Mouse (Mus musculus): Measurements from ENCODE around the gene Lad1. TPM values are rescaled to one million over a fixed set of nuclear protein-coding genes. Genes with fewer than 3 reads are reported as not detected.

Gene Lad1
- total RNA-seq, 2 experiments from 2014 or later = 1.1 to 1.5 TPM

DNA sequence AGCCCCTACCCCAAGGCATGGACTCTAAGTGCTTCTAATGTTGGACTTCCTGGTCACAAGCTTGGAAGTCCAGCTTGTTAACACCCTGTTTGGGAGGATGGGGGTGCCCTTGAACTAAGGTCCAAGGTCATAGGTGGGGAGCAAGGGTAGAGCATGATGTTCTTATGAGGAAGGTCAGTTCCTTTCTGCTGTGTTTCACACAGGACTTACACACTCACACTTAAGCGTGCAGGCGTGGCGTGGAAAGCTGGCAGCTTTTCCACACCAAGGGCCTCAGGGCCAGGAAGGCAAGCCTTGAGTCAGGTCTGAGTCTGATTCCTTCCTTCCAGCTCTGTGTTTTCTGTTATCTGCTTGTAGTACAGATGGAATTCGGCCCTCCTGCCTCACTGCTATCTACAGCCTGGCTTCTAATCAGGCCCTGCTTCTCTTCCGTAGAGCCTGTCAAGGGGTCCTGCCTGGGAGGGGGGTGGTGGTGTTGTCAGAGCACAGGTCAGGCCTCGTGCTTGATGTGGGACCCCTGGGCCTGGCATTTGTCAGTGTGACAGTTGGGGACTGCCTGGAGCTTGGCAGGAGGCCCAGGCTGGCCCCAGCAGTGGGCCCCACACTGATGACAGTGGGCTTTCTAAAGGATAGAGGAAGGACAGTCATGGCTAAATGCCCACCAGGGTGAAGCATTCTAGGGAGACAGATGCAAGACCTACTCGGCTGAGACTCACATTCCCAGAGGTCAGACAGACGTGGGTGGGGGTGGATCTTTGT, 18.0 kb upstream of the Lad1 start:
- no peak for DNase-seq (ENCODE audit: low spot score in 2 of 2)
- intact Hi-C loops (cut with DNase I) = no loop called here

- DNase-seq (ENCODE audit: low spot score in 2 of 2) = no peak
- intact Hi-C loops (cut with DNase I) = no loop called here
Measured at GRCm38 (mm10) chr1:135807546-135807945, 10.9 kb upstream of the Lad1 start.

DNA sequence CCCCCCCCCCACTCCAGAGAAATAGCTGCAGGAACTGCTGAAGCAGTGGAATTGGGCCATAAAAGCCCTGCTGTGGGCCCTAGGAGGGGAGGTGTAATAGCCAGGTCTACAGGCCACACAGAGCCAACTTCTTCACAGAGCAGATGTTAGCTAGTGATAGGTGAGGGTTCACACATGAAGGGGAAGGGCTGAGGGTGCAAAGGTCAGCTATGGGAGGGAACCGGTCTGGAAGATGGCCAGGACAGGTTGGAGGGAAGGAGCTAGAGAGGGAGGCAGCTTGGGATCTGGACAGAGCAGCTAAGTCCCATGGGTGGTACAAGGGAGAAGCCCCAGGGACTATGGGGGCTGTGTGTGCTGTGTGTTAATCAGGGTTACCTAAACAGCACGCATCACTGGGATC, 8.2 kb upstream of the Lad1 start:
- DNase-seq (ENCODE audit: low spot score in 2 of 2) = no peak
- intact Hi-C loops (cut with DNase I) = no loop called here

DNA sequence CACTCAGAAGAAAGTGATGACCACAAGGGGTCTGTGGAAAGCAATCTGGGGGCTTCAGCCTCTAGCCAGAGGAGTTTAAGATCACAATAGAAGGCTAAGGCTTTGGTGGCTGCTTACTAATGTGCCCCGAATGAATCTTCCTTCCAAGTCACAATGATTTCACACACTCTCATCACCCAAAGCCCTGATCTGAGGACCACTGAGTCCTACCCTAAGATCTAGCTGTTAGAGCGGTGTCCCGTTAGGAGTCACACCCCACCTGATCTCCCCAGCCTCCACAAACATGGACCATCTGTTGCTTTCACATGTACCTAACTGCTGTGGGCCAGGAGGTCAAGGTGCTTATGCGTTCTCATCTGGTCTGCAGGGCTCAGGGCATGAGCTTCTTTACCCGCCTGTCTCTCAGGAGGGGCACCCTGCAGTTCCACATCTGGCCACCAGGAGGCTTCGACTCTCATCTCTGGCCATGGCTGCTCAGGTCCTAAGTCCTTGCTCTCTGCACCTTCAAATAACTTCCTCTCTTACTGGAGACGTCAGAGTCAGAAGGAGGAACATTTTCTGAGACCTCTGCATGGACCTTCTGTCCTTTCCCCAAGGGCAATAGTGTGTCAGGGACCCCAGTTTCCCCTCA, 7.3 kb upstream of the Lad1 start:
- peak; percentile 60 to 75 for DNase-seq (ENCODE audit: low spot score in 2 of 2)
- intact Hi-C loops (cut with DNase I) = no loop called here

DNA sequence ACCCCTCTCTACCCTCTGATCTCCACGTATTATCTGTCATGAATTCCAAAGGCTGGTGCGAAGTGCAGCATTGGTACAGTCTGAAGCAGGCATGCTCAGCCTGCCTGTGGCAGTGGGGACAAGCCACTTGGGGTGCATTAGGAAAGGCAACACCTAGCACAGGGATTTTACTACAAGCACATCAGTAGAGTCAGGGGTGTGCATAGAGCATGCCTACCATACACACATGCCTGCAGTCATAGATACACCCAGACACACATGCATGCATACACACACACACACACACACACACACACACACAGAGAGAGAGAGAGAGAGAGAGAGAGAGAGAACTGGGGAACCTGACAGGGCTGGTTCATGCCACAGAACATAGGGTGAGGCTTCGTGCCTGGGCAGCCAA, 6.2 kb upstream of the Lad1 start:
- intact Hi-C loops (cut with DNase I) = no loop called here
- DNase-seq (ENCODE audit: low spot score in 2 of 2) = no peak

GRCm38 (mm10) chr1:135812618-135813017, 5.8 kb upstream of the Lad1 start:
- intact Hi-C loops (cut with DNase I) = no loop called here
- DNase-seq (ENCODE audit: low spot score in 2 of 2) = no peak

DNA sequence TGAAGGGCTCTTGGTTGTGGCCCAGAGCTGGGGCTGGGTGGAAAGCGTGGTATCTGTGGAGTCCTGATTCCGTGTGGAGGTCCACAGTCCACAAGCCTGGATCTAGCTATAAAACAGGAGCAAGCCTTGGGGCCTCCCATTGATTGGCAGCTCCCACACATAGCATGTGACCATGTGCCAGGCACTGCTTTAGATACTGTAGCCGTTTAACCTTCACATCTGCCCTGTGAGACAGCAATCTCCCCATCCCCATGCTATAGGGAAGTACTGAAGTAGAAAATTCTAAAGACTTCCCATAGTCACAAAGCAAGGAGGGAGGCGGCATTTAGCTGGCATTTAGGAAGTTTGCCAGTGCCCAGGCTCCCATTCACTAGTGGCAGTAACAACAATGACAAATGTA, 5.3 kb upstream of the Lad1 start:
- no peak for DNase-seq (ENCODE audit: low spot score in 2 of 2)
- intact Hi-C loops (cut with DNase I) = no loop called here

DNA sequence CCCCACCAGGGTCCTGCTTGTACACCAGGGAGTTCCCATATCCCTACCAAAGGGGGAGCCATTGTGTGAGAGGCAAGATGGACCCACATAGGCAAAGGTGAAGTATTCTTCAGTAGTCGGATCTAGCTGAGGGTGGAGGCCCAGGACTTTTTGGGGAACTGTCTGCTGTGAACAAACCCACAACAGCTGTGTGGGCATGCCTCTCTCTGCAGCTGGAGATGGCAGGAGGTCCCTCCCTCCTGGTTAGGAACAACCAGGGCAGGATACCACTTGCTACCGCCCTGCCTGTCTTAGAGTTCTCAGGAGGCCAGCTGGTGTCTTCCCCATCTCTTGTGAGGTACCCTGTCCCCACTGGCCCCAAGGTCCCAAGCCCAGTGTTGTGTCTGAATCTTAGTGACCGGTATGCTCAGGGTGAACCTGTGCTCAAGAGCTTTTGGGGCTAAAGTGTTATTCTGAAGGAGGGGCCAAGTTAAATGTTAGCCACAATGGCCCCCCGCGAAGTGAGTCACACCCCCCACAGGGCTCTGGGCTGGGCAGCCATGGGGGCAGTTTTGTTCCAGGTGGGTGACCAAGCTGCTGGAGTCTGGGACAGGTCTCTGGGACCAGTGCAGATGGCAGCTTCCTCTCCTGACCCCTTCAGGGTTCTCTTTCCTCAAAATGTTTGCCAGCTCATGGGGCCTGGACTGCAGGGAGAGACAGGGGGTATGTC, 4.6 kb upstream of the Lad1 start:
- intact Hi-C loops (cut with DNase I) = no loop called here

GRCm38 (mm10) chr1:135814531-135814930, 3.9 kb upstream of the Lad1 start:
- intact Hi-C loops (cut with DNase I) = no loop called here
- DNase-seq (ENCODE audit: low spot score in 2 of 2) = no peak

More for the DNA sequence above, 4.6 kb upstream of the Lad1 start:
- no peak for DNase-seq (ENCODE audit: low spot score in 2 of 2)

GRCm38 (mm10) chr1:135817595-135817994, 803 bp upstream of the Lad1 start:
- DNase-seq (ENCODE audit: low spot score in 2 of 2) = no peak
- intact Hi-C loops (cut with DNase I) = no loop called here

DNA sequence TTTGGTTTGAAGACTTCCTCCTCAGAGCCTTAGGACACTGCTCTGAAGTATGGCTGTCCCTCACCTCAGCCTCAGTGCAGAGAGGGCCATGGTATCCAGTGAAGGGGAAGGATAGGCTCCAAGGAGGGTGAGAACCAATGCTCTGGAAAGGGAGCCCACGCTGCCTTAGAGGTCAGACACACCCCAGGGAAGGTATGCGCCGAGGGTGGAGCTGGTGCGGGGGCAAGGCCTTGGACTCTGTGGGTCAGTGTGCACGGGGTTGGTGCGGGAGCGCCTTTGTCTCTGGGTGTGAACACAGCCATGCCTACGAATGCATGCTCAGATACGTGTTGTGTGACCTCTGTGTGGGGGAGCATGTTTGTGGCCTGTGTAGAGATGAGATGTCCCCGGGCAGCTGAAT, 1.7 kb downstream of the Lad1 start:
- intact Hi-C loops (cut with DNase I) = no loop called here

DNA sequence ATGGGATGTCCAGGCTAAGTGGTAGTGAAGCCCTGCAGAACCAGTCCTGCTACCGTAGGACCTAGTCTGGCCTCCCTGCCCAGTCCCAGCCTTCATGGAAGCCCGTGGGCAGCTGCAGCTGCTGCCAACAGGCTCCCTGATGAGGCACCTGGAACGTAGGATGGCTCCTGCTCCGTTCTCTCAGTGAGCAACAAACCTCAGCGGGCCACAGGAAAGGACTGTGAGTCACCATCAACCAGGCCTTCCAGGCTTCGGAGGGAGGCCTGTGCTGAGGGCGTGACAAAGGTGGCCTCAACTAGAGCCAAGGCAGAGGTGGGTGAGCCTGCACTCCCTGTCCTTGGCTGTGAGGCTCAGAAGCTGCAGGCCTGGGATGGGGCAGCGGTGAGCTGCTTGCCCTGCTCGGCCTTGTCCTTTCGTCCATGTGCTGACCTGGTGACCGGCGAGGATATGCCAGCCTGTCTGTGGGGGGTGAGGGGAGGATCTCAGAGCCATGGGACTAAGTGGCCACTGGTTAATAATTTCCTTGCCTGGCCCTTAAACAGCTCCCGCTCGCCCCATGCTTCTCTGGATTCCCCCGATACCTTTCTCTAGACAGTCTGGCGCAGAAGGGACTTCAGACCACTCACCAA, 2.5 kb downstream of the Lad1 start:
- intact Hi-C loops (cut with DNase I) = no loop called here
- peak in 1 of 2 experiments; percentile 26 for DNase-seq (ENCODE audit: low spot score in 2 of 2)

More for the DNA sequence above, 1.7 kb downstream of the Lad1 start:
- DNase-seq (ENCODE audit: low spot score in 2 of 2) = no peak

DNA sequence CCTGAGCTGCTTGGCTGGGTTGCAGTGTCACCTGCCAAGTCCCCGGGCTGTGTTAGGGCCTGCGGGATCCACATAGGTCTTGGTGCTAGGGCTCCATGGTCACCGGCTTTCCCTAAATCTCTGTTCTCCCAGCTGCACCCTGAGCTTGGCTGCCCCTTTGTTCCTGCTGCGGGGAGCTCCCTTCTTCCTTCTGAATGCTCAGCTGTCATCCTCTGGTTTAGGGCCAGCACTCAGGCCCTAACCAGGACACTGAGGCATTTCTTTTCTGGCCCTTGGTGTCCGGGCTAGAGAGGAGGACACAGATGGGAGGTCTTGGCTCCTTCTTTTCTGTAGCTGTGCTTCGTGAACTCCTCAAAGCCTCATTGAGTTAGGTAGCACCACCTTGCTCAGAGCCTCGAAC, 3.4 kb downstream of the Lad1 start:
- intact Hi-C loops (cut with DNase I) = no loop called here
- DNase-seq (ENCODE audit: low spot score in 2 of 2) = no peak

- intact Hi-C loops (cut with DNase I) = loop anchor here (5.0 kb wide), 1 partner anchor 77 kb away; no protein-coding TSS in a partner anchor
- no peak for DNase-seq (ENCODE audit: low spot score in 2 of 2)
Measured at GRCm38 (mm10) chr1:135828918-135829317, 10.5 kb downstream of the Lad1 start.

DNA sequence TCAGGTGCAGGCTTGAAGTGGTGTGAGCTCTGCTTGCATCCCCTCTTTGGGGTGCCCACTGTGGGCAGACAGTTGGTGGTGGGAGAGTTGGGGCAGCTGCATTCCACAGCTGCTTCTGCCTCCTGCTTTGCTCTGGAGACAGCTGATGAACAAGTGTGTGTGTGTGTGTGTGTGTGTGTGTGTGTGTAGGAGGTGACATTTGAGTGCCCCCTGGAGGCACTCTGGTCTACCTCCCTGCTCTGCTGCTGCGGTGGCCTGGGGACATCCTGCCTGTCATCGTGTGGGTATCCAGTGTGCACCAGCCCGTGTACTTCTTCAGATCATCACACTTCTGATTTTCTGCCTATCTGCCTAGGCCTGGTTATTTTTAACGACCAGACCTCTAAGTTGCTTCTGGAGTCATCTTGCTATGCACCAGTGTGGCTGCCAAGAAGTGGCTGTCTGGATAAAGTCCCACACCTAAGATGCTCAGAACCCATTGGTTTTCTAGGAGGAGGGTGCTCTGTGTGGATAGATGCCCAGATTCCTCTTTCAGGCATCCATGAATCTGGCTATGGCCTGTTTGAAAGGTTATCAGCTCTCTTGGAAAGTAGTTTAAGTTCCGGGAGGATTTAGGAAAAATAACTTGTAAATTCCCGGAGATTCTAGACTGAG, 15.9 kb downstream of the Lad1 start:
- no peak for DNase-seq (ENCODE audit: low spot score in 2 of 2)
- intact Hi-C loops (cut with DNase I) = no loop called here

GRCm38 (mm10) chr1:135834983-135835382, 16.6 kb downstream of the Lad1 start:
- DNase-seq (ENCODE audit: low spot score in 2 of 2) = no peak
- intact Hi-C loops (cut with DNase I) = no loop called here

GRCm38 (mm10) chr1:135835716-135836483, 17.5 kb downstream of the Lad1 start, which contains the start of gene Tnnt2:
Tnnt2 (plus strand) TSS chr1:135836354.
- DNase-seq (ENCODE audit: low spot score in 2 of 2) = no peak
- intact Hi-C loops (cut with DNase I) = no loop called here

DNA sequence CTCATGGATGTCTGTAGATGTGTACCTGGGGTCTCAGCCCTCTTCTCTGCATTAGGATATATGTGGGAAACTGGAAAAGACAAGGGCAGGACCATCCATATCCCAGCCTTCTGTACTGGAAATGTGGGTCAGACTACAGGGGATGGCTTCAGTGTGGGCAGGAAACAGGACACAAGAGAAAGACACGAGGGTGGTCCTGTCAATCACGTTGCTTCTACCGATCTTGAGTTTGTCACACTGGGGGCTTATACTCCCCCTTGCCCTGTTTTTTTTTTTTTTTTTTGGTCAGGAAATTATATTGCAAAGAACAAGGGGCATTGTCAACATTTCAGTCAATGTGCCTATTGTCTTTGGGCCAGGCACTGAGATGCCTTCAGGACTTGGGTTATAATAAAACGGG, 20.2 kb downstream of the Lad1 start:
- intact Hi-C loops (cut with DNase I) = no loop called here
- DNase-seq (ENCODE audit: low spot score in 2 of 2) = no peak

GRCm38 (mm10) chr1:135839065-135839464, 20.7 kb downstream of the Lad1 start:
- intact Hi-C loops (cut with DNase I) = no loop called here
- no peak for DNase-seq (ENCODE audit: low spot score in 2 of 2)
